Mouse (Mus musculus) frontal cortex, adult (tissue): ENCODE measurements around the gene Hk3.

Experiments
- ATAC-seq: cut with Nextera tagmentation; 2 replicates; pipeline ENCODE4 v1.9.2; 2017; ENCODE audit warnings: mild to moderate bottlenecking, moderate library complexity, mixed read lengths; ENCODE audit not compliant: low TSS enrichment

The Hk3 gene

DNA sequence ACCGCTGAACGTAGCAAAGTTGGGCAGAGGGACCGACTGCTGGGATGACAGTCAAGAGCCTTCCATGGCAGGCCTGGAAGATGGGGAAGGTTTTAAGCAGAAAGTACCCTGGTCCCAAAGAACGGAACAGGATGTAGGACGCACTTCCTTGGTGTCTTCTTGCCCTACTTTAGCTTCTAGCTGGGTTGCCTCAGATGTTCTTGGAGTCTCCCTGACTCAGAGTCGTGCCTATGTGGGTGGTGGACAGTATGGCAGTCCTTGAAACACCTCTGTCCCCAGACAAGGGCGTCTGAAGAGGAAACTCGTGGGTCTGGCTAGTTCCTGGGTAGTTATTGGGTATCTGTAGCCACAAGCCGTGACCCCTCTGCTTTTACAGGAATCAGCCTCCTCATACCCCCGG, 19.1 kb downstream of the Hk3 start:
- peak; percentile 58 for ATAC-seq

DNA sequence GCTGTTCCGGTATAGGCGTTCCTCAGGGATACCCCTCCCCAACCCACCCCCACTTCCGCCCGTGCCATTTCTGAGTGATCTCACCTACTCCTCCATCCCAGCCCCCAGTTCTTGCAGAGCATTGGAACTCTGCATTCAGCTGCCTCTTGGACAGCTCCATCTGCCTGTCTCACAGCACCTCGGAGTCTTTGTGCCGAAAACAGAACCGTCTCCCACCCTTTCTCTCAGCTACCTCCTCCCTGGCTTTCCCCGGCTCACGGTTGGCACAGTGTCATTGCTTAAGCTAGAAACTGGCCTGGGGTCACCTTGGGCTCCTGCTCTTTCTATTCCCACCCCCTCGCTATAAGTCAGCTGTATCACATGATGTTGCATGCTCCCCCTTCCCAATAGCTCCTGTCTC, 20.8 kb downstream of the Hk3 start:
- peak; percentile 72 for ATAC-seq

DNA sequence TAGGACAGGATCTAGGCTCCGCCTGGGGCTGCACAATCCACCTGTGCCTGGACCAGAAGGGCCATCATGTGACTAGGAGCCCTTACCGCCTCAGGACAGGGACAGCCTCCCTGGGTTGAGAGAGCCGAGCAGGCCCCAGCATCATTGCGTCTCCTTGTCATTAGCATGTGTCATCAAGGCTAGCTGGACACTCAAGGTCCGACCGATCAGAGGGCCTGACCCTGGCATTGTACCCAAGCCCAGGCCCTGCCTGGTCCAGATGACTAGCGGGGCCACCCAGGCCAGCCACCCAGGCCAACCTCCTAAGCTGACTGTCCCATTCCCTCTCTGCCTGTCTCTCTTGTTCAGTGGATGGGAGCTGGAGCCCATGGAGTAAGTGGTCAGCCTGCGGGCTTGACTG, 23.6 kb downstream of the Hk3 start:
- no peak for ATAC-seq

DNA sequence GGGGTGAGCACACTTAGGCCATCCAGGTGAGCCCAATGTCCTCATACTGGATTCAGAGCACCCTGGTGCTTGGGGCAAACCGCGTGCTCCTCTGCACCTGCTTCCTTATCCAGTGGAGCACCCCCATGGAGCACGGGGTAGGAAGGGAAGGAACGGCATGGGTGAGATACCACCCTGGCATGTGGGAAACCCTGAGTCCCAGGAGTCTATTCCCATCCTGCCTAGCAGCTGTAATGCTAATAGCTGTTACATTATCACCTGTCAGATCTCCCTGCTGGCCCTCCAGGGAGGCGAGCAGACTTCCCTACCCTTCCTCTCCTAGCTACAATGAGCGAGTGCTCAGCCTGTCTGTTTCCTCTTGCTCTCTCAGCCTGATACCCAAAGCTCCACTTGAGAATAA, 26.0 kb downstream of the Hk3 start:
- no peak for ATAC-seq

DNA sequence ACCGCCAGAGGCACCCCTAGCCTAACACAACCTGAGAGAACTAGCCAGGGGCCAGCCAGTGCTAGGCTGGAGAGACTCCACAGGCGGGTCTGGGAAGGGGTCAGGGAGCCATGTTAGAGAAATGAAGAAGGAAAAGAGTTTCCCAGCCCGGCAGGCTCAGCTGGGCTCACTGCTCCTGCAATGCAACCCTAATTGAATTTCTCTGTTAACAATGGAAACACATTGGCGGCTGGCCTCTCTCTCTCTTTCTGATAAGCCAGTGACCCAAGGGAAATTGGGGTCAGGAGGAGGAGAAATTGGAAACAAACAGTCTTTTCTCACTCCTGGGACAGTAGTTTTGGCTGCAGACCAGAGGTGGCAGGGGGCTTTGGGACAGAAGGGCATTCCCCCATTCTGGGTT, 26.6 kb downstream of the Hk3 start:
- ATAC-seq = no peak

DNA sequence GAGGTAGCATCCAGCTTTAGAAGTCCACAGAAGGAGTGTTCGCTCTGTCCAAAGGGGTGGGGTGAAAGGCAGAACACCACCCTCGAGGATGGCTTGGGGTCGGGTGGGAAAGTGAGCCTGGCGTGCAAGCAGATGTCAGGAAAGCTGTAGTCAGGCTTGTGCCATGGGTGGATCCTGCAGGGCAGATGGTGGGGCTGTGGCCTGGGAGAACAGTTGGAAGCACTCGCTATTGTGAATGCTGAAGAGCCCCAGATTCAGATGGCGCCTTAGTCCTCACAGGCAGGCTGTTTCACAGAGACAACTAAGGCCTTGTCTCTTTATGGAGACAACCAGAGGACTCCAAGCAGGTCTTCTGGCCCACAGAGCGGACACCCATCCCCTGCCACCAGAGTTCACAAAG, 29.0 kb downstream of the Hk3 start:
- ATAC-seq = no peak

DNA sequence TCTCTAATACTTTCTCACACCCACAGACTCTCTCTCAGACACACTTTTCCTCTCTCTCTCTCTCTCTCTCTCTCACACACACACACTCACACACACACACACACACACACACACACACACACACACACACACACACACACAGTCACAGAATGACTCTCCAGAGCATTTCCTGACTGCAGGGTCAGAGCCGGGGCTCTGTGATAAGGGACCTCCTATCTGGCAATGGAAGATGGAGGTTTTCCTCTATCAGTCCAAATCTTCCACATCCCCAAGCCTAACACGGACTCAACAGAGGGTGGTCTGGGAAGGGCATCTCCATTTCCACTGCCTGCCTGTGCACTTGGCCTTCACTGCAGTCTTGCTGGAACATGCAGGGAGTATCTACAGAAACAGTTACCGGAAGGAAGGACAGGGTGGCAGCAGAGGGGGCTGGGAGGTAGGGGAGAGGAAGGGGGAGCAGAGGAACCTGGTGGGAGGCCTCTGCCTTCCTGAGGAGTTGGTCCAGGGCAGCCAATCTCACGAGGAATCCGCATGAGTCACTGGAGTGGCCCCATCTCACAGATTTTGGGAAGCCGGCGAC, 32.9 kb downstream of the Hk3 start:
- no peak for ATAC-seq

DNA sequence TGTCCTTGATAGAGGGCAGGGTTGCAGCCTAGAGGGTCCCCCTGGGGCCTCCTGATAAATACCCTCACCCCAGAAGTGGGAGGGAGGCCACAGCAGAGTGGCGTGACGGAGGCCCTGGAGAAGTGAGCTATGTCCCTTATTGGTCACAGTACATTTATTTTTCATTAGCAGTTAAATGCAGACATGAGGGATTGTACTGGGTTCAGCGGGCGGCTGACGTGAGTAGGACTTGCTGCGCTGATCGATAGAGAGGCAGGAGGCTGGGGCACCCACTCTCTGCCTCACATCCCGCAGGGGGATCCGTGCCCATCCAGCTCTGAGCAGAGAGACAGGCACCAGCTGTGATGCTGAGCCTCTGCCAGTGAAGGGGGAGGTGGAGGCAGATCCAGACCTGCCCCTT, 33.8 kb downstream of the Hk3 start:
- ATAC-seq = peak; percentile 48; the same call in 1 of the 2 replicates

DNA sequence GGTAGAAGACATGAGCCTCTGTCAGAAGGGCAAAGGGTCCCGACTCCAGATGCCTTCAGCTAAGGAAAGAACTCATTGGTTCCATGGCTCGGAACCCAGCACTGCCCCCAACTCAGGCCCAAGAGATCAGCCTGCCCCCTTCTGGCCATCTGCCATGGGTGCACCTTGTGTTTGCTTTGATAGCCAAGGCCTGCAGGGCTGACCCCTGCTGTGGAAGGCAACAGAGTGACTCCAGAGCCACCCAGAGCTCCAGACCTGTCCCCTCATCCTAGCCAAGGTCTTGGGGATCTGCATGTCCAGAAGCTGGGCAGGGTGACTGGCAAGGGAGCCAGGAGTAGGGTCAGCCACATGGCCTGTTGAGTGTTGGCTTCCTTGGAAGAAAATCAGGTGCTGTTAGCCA, 37.6 kb downstream of the Hk3 start:
- no peak for ATAC-seq

DNA sequence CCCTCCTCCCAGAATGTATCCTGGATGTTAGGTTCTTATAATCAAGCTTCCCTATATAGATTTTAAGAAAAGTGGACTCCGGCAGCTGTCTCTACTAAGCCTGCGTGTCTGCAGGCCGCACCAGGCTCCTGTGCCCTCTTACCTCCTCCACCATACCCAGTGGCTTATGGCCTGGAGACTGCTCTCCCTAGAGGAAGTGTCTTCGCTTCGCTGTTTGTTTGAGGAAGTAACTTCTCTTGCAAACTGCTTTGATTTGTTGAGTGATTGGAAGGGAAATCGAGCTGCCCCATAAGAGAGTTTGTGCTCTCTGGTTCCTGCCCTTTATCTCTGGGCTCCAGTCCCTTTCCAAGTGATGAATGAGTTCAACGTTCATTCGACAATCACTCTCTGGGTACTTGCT, 38.2 kb downstream of the Hk3 start:
- ATAC-seq = no peak

DNA sequence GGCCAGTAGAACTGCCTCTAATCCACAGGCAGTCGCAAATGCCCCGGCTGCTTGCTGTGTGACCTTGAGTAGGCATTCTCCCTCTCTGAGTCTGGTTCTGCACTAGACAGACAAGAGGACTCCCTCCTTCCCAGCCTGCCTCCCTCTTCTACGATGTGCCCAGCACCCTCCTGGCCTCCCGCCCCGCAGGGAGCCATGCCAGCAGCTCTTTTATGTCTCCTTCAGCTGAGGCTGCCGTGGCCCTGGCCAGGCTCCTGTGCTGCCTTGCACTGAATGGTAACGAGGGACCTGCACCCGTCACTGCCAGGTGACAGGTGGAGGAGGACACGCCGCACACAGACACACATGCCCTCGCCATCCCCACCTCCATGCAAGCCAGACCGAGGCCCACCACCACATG, 40.2 kb downstream of the Hk3 start:
- ATAC-seq = peak; percentile 39

DNA sequence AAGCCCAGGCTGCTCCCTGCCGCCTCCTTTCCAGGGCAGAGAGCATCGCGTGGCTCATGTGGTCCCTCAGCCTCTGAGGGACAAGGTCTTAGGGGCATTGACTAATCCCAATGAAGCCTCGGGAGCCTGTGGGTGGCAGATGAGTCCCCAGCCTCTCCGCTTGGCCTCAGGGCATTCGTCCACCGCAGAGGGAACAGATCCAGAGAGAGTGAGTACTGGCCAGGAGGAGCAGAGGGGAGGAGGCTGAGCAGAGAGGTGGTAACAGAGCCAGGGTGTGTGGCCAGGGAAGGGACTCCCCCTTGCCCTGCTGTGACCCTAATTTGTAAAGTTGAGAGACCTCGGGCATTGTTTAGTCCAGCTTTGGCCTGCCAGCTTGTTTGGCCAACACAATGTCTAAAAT, 42.4 kb downstream of the Hk3 start:
- no peak for ATAC-seq

DNA sequence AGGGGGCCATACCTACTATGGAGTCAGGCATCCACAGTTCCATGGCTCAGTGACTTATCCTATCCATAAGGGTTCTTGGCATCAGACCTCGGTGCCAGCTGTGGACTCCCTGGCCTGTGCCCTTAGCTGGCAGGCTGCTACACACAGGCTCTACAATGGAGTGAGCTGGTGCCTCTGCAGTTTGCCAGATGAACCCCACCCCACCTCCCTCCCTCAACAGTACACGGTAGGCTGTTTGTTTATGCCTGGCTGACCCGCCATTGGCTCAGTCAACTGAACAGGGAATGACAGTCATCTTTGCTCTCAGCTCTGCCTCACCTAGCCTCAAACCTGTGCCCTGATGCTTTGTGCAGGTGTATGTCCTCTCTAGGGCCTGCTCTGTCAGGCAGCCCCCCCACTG, 45.6 kb downstream of the Hk3 start:
- no peak for ATAC-seq

DNA sequence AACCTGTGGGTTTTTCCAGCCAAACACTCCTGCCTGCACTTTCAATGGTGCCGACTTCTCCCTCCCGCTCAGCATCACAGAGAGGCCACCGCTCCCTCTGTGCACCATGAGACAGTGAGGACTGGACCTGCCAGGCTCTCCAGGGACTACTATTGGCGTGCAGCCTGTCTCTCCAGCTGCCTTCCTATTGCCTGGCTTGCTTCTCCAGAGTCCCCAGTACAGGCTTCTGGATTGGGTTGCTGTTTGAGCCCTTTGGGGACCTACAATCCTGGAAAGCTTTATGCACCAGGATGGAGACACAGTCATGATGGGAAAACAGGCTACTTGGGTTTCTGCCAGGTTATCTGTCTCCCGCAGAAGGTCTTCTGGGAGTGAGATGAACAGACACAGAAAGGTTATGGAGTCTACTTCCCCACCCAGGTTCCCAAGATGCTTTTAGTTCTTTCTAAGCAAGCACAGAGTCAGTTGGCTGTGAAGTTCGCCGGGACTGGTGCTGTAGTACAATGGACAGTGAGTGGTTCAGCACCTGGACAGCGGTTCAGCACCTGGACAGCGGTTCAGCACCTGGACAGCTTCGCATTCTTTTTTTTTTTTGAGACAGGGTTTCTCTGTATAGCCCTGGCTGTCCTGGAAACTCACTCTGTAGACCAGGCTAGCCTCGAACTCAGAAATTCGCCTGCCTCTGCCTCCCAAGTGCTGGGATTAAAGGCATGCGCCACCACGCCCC, 50.5 kb downstream of the Hk3 start:
- no peak for ATAC-seq

DNA sequence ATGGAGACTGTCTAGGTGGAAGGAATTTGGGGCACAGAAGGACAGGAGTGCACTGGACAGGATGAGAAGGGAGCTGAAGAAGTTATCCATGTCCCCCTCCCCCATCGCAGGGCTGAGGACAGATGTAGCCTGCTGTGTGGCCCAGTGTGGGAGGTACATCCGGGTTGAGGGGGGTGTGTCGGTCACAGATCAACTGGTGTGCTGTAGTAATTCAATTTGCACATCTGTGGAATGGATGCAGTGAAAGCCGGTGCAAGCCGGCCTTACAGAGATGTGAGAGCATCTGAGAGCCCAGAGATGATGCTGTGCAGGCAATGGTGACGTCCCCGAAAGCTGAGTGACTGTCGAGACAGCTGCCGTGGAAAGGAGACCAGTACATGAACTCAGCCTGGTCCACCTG, 51.7 kb downstream of the Hk3 start:
- ATAC-seq = no peak

DNA sequence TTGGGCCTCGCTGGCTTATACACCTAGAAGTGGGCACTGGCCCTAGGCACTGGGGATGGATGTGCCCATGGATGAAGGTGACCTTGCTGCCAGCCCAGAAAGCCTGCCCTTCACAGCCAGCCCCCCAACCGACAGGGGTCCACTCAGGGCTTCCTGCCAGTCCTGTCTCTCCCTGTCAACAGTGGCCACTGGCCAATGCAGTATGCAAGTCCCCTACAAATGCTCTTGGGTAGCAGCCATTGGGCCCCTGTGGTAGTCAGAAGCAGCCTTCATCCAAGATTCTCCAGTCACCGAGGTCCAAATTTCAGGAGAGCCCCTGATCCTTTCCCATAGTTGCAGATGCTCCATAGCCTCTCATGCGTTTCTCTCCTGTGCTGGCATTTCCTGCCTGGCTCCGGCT, 52.5 kb downstream of the Hk3 start:
- no peak for ATAC-seq

DNA sequence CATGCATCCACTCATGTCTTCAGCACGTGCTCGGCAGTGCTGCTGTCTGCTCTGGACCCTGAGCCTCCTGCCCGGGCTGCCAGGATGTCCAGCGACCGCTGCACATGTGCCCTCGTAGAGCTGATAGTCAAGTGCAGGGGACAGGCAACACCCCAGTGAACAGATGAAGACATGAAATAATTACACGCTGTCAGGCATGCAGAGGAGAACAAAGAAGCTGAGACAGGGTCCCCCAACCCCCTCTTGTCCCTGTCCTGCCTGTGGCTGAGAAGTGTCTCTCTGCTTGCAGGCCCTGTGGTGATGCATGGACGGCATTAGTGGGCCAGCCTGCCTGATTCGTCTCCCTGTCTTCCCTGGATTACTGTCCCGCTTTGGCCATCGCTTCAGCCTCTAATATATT, 53.7 kb downstream of the Hk3 start:
- ATAC-seq = no peak

DNA sequence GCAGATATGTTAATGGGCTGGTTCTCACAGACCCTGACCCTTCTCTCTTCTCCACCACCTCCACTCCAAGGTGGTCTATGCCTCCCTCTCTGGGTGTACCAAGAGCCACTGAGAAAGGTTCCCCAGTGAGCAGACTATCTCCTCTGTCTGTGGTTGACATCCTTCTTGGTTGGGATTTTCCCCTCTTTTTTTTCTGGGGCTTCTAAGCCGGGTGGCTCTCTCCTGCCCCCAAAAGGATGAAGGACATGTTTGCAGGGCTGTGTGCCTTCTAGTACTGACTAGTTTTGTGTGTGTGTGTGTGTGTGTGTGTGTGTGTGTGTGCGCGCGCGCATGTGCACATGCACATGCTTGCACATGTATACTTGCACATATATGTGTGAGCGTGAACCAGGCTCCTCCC, 55.9 kb downstream of the Hk3 start:
- peak; percentile 51 for ATAC-seq

DNA sequence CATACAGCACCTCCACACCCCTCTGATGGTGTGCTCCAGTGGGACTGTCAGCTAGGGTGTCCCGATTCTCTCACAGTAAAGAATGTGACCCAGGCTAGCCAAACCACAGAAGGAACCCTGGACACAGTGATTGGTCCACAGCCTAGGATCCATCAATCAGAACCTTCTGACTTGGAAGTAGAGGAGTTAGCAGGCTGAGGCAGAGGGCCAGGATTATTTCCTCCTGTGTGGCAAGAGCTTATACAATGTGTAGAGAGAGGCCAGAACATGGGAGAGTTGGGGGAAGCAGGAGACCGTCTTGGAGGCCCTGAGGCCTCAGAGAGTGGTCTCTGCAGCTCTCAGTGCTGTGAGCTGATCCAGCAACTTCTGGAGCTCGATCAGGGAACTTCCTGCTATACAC, 60.7 kb downstream of the Hk3 start:
- ATAC-seq = no peak

DNA sequence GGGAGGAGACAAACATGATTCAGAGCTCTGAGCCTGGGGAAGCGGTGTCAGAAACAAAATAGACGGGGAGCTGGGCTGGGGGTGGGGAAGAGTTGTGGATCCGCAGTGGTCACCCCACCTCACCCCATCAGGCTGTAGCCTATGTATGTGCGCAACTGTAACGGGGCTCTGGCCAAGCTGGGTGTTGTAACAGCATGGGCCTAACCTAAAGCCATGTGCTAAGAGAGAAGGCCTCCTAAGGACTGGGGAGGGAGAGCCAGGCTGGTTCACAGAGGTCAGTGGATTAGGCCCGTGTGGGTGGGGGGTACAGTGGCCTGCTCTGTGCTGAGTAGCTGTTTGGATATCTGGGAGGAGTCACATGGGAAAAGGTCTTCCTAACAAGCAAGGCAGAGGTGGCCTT, 61.3 kb downstream of the Hk3 start:
- no peak for ATAC-seq

DNA sequence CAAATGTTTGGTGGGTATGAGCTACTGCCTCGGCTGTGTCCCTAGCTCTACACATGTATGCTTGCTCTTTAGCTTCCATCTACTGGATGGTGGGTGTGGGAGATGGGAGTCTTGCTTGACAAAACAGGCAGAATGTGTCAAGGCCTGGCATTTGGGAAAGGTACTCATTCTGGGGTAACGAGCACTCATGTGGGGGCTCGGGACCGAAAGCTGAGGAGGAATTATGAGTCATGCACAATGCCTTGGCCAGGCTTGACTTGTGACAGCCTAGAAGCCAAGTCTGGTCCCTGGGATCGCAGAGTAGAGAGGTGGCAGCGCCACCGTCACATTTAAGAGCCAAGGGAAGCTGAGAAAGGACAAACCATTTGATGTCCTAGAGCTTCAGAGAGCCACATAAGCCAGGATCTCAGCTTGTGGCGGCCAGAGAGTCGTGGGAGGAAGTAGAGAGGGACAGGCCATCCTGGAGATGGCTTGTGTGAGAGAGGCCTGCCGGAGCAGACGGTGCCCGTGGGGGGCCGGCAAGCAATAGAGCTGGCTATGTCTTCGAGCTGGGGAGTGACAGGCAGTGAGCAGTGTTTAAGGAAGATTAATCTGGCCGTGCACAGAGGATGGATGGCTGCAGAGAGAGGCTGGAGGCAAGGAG, 62.0 kb downstream of the Hk3 start:
- ATAC-seq = peak; percentile 26; the same call in 1 of the 2 replicates

DNA sequence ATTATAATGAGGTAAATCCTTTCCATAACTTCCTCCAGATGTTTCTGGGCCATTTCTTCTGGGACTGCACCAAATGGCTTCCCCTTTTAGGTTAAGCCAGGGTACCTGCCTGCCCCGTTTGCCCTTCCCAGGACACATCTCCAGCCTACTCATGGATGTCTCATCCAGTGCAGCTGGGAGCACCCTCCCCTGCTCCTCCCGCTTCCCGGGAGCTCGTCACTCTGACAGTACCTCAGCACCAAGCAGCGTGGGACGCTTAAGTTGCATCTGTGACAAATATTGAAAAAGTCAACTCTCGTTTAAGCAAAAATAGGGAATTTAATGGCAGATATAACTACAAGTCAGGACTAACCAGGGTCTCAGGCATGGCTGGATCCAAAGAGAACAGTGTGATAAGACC, 63.9 kb downstream of the Hk3 start:
- no peak for ATAC-seq
